Mouse (Mus musculus): ENCODE results near the gene Gpr19.

GRCm38 (mm10) chr6:134889763-134890162 is 8.6 kb downstream of the Gpr19 start:
- TF ChIP-seq POLR2A (IDR thresholded peaks at IDR 0.05; ENCODE audit: borderline replicate concordance, control insufficient read depth, low read depth, low read length) = no peak
- no peak for TF ChIP-seq CTCF (IDR thresholded peaks at IDR 0.05; ENCODE audit: control insufficient read depth, insufficient read depth, low read length)

Measured in bone marrow, adult 2 months (tissue).